Mouse (Mus musculus) lung, embryonic 16.5 days (tissue): ENCODE results near the gene Olfr518. TPM values are rescaled to one million over a fixed set of nuclear protein-coding genes. Genes with fewer than 3 reads are reported as not detected.

Experiments
- ATAC-seq: fragments of 200-750 bp; cut with Nextera tagmentation; 2 replicates; pipeline ENCODE4 v1.8.0; 2017; ENCODE audit warnings: low read depth, mild to moderate bottlenecking, moderate library complexity
- H3K27ac ChIP-seq: fragments of 300-500 bp; sonication (generic); 2 replicates; pipeline ENCODE4 v1.5.1; 2014; ENCODE audit warnings: mild to moderate bottlenecking, control low read depth, low read length
- H3K27me3 ChIP-seq: fragments of 300-500 bp; sonication (generic); 2 replicates; pipeline ENCODE4 v1.6.1; 2014; ENCODE audit warnings: low read depth, low read length, mixed read lengths; ENCODE audit not compliant: control insufficient read depth, insufficient read depth
- H3K36me3 ChIP-seq: fragments of 300-500 bp; sonication (generic); 2 replicates; pipeline ENCODE4 v1.6.1; 2014; ENCODE audit warnings: low read length; ENCODE audit not compliant: control insufficient read depth, insufficient read depth
- H3K4me1 ChIP-seq: fragments of 300-500 bp; sonication (generic); replicated peaks from 2 replicates; pipeline ENCODE4 v1.6.1; 2014; ENCODE audit warnings: low read length, mixed read lengths; ENCODE audit not compliant: control insufficient read depth, insufficient read depth
- H3K4me2 ChIP-seq: fragments of 300-500 bp; sonication (generic); 2 replicates; pipeline ENCODE4 v1.6.1; 2014; ENCODE audit warnings: low read depth, low read length, control low read depth
- H3K4me3 ChIP-seq: fragments of 300-500 bp; sonication (generic); 2 replicates; pipeline ENCODE4 v1.5.1; 2014; ENCODE audit warnings: mild to moderate bottlenecking, low read length, control low read depth
- H3K9ac ChIP-seq: fragments of 300-500 bp; sonication (generic); 2 replicates; pipeline ENCODE4 v1.6.1; 2014; ENCODE audit warnings: low read length, control low read depth
- H3K9me3 ChIP-seq: fragments of 300-500 bp; sonication (generic); 2 replicates; pipeline ENCODE4 v1.6.1; 2016; ENCODE audit warnings: low read length; ENCODE audit not compliant: control insufficient read depth
- WGBS: fragments of 180-500 bp; shearing (Covaris S2); extraction: QIAGEN DNeasy Blood & Tissue Kit; methylation state at CpG from one replicate; pipeline ENCODE4 v1.1.7; 2014; 5-methylcytosine and 5-hydroxymethylcytosine counted together
- polyA plus RNA-seq: library from polyadenylated mRNA; unstranded; fragments of >200 nt; fragmentation: Nextera tagmentation; extraction: Ambion mirVana; gene quantifications from 2 replicates; pipeline ENCODE4 v1.2.1, GENCODE M21; 2015

Olfr518 gene
- polyA plus RNA-seq, 1 experiment from 2014 or later: not detected

DNA sequence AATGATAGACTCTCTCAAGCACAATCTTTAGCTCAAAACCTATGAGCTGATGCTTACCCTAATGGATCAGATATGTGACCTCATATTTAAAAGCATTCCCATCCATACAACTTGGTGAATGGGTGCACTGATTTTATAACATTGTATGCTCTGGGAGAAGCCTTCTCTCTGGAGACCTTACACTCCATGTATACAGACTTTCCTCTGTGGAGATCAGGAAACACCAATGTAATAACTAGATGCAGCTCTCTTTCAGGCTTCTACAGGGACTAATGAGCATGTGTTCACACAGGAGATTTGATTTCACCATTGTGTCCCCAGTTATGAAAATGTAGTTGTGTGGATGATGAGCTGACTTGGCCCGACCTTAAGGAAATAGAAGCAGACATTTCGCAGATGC, 34.4 kb downstream of the Olfr518 start, which contains the start of gene Olfr516:
Olfr516 (minus strand) TSS at position 101 of the 400 bp plus-strand sequence.
- Histone ChIP-seq H3K4me3 (no peak within 1 kb of the TSS), H3K27ac (no peak within 1 kb of the TSS), H3K9me3 (no peaks in the 10 kb centered on the region), H3K4me2 (no peak within 1 kb of the TSS), H3K27me3 (no peaks in the 10 kb centered on the region), H3K36me3 (no peaks in the 10 kb centered on the region), H3K4me1 (no peaks in the 10 kb centered on the region), H3K9ac (no peak within 1 kb of the TSS)
- 83% methylated on average over 2 of the region's 2 CpGs for WGBS
- ATAC-seq: no peak

Other genes with a start within 250 kb of the Olfr518 start
- gene Olfr509, start 233.1 kb downstream of the Olfr518 start, polyA plus RNA-seq: 0.04 TPM in 1 of 2 replicates, not detected in the other
- not detected in 2 replicates for gene Olfr510, start 218.6 kb downstream of the Olfr518 start, polyA plus RNA-seq
- not detected in 2 replicates for gene Olfr512, start 171.7 kb downstream of the Olfr518 start, polyA plus RNA-seq
- gene Olfr513, start 134.0 kb downstream of the Olfr518 start, polyA plus RNA-seq: not detected in 2 replicates
- gene Olfr514, start 59.0 kb downstream of the Olfr518 start, polyA plus RNA-seq: not detected in 2 replicates
- not detected in 2 replicates for gene Olfr516, start 34.5 kb downstream of the Olfr518 start, polyA plus RNA-seq
- not detected in 2 replicates for gene Olfr517, start 12.6 kb downstream of the Olfr518 start, polyA plus RNA-seq
- not detected in 2 replicates for gene Olfr519, start 9.4 kb upstream of the Olfr518 start, polyA plus RNA-seq
- 1.0 and 1.1 TPM in 2 replicates for gene Nlrp10, start 45.2 kb upstream of the Olfr518 start, polyA plus RNA-seq
- 79.4 and 80.3 TPM in 2 replicates for gene Eif3f, start 49.4 kb upstream of the Olfr518 start, polyA plus RNA-seq
- 1.3 and 1.7 TPM in 2 replicates for gene Tub, start 65.3 kb upstream of the Olfr518 start, polyA plus RNA-seq
- 1.5 and 1.8 TPM in 2 replicates for gene Ric3, start 198.3 kb upstream of the Olfr518 start, polyA plus RNA-seq